Mouse (Mus musculus) MEL (cell line): ENCODE measurements around the gene Zmat5.

Experiments
- KAT2A ChIP-seq: conservative IDR thresholded peaks from 2 replicates; pipeline ENCODE4 v1.6.1; 2012; ENCODE audit warnings: low read depth, low read length, improper control_type of control experiment, inconsistent platforms
- RCOR1 ChIP-seq: IDR thresholded peaks from 2 replicates; pipeline ENCODE4 v1.6.1; 2012; ENCODE audit warnings: low read depth, mild to moderate bottlenecking, inconsistent platforms, low read length, improper control_type of control experiment

- TF ChIP-seq RCOR1 (peak; percentile 56; the same call in 1 of the 2 replicates), KAT2A (no peak)
Measured at GRCm38 (mm10) chr11:4659818-4660217, 44.7 kb upstream of the Zmat5 start.
